Mouse (Mus musculus): ENCODE data around the gene Adgrl2. TPM values are rescaled to one million over a fixed set of nuclear protein-coding genes. Genes with fewer than 3 reads are reported as not detected.

Adgrl2 gene
- polyA plus RNA-seq, 1 experiment, result 16.2 TPM

GRCm38 (mm10) chr3:148833070-148833769 lies 157.1 kb downstream of the Adgrl2 start:
- no peak overlapping the region for H3K27ac ChIP-seq (ENCODE audit: insufficient read depth, low read depth, low read length)
- H3K27me3 ChIP-seq (ENCODE audit: control insufficient read depth, insufficient read depth, low read length), result no peaks in the 10 kb centered on the region
- no peak overlapping the region for H3K4me3 ChIP-seq (ENCODE audit: low read depth, low read length)
- 92% methylated on average over 20 of the region's 20 CpGs for WGBS
- no peak for TF ChIP-seq POLR2A (IDR thresholded peaks at IDR 0.05; ENCODE audit: low read depth, low read length)
- no peak for TF ChIP-seq CTCF (IDR thresholded peaks at IDR 0.05; ENCODE audit: extremely low read depth, insufficient read length, insufficient replicate concordance, low read depth, low read length)
- peaks cover 27% of the 10 kb centered on the region for H3K36me3 ChIP-seq (ENCODE audit: control insufficient read depth, insufficient read depth, low read length)
- H3K4me1 ChIP-seq (ENCODE audit: control insufficient read depth, insufficient read depth, insufficient read length, low read length), result no peaks in the 10 kb centered on the region

- H3K4me3 ChIP-seq (ENCODE audit: low read depth, low read length), result no peak overlapping the region
- no peaks in the 10 kb centered on the region for H3K4me1 ChIP-seq (ENCODE audit: control insufficient read depth, insufficient read depth, insufficient read length, low read length)
- TF ChIP-seq POLR2A (IDR thresholded peaks at IDR 0.05; ENCODE audit: low read depth, low read length), result no peak
- no peak for TF ChIP-seq CTCF (IDR thresholded peaks at IDR 0.05; ENCODE audit: extremely low read depth, insufficient read length, insufficient replicate concordance, low read depth, low read length)
- peaks cover 22% of the 10 kb centered on the region for H3K36me3 ChIP-seq (ENCODE audit: control insufficient read depth, insufficient read depth, low read length)
- no peak overlapping the region for H3K27ac ChIP-seq (ENCODE audit: insufficient read depth, low read depth, low read length)
- 73% methylated on average over 4 of the region's 4 CpGs for WGBS
- no peaks in the 10 kb centered on the region for H3K27me3 ChIP-seq (ENCODE audit: control insufficient read depth, insufficient read depth, low read length)
Observed at GRCm38 (mm10) chr3:148832001-148832400, 158.4 kb downstream of the Adgrl2 start.

GRCm38 (mm10) chr3:148828519-148828918 lies 161.8 kb downstream of the Adgrl2 start:
- Histone ChIP-seq H3K4me1 (ENCODE audit: control insufficient read depth, insufficient read depth, insufficient read length, low read length) (no peaks in the 10 kb centered on the region), H3K27ac (ENCODE audit: insufficient read depth, low read depth, low read length) (no peak overlapping the region), H3K4me3 (ENCODE audit: low read depth, low read length) (no peak overlapping the region), H3K27me3 (ENCODE audit: control insufficient read depth, insufficient read depth, low read length) (no peaks in the 10 kb centered on the region), H3K36me3 (ENCODE audit: control insufficient read depth, insufficient read depth, low read length) (peaks cover 12% of the 10 kb centered on the region)
- WGBS, result 94% methylated on average over 10 of the region's 10 CpGs
- TF ChIP-seq POLR2A (IDR thresholded peaks at IDR 0.05; ENCODE audit: low read depth, low read length) (no peak), CTCF (IDR thresholded peaks at IDR 0.05; ENCODE audit: extremely low read depth, insufficient read length, insufficient replicate concordance, low read depth, low read length) (no peak)

GRCm38 (mm10) chr3:148823551-148823950 lies 166.8 kb downstream of the Adgrl2 start:
- Histone ChIP-seq H3K27me3 (ENCODE audit: control insufficient read depth, insufficient read depth, low read length) (no peaks in the 10 kb centered on the region), H3K4me3 (ENCODE audit: low read depth, low read length) (no peak overlapping the region), H3K4me1 (ENCODE audit: control insufficient read depth, insufficient read depth, insufficient read length, low read length) (no peaks in the 10 kb centered on the region), H3K36me3 (ENCODE audit: control insufficient read depth, insufficient read depth, low read length) (peaks cover 23% of the 10 kb centered on the region), H3K27ac (ENCODE audit: insufficient read depth, low read depth, low read length) (no peak overlapping the region)
- TF ChIP-seq POLR2A (IDR thresholded peaks at IDR 0.05; ENCODE audit: low read depth, low read length) (no peak), CTCF (IDR thresholded peaks at IDR 0.05; ENCODE audit: extremely low read depth, insufficient read length, insufficient replicate concordance, low read depth, low read length) (no peak)
- 96% methylated on average over 13 of the region's 13 CpGs for WGBS

GRCm38 (mm10) chr3:148821632-148822031 lies 168.7 kb downstream of the Adgrl2 start:
- Histone ChIP-seq H3K4me1 (ENCODE audit: control insufficient read depth, insufficient read depth, insufficient read length, low read length) (no peaks in the 10 kb centered on the region), H3K27me3 (ENCODE audit: control insufficient read depth, insufficient read depth, low read length) (no peaks in the 10 kb centered on the region), H3K4me3 (ENCODE audit: low read depth, low read length) (no peak overlapping the region), H3K36me3 (ENCODE audit: control insufficient read depth, insufficient read depth, low read length) (peaks cover 32% of the 10 kb centered on the region), H3K27ac (ENCODE audit: insufficient read depth, low read depth, low read length) (no peak overlapping the region)
- TF ChIP-seq CTCF (IDR thresholded peaks at IDR 0.05; ENCODE audit: extremely low read depth, insufficient read length, insufficient replicate concordance, low read depth, low read length), result no peak
- TF ChIP-seq POLR2A (IDR thresholded peaks at IDR 0.05; ENCODE audit: low read depth, low read length), result no peak
- WGBS, result 79% methylated on average over 6 of the region's 6 CpGs

GRCm38 (mm10) chr3:148819323-148820046 lies 170.9 kb downstream of the Adgrl2 start:
- WGBS, result 95% methylated on average over 33 of the region's 33 CpGs
- peaks cover 30% of the 10 kb centered on the region for H3K36me3 ChIP-seq (ENCODE audit: control insufficient read depth, insufficient read depth, low read length)
- no peaks in the 10 kb centered on the region for H3K27me3 ChIP-seq (ENCODE audit: control insufficient read depth, insufficient read depth, low read length)

GRCm38 (mm10) chr3:148818414-148819105 lies 171.8 kb downstream of the Adgrl2 start:
- 87% methylated on average over 6 of the region's 6 CpGs for WGBS
- peaks cover 29% of the 10 kb centered on the region for H3K36me3 ChIP-seq (ENCODE audit: control insufficient read depth, insufficient read depth, low read length)

More at GRCm38 (mm10) chr3:148819323-148820046, 170.9 kb downstream of the Adgrl2 start:
- H3K4me3 ChIP-seq (ENCODE audit: low read depth, low read length), result no peak overlapping the region
- TF ChIP-seq CTCF (IDR thresholded peaks at IDR 0.05; ENCODE audit: extremely low read depth, insufficient read length, insufficient replicate concordance, low read depth, low read length), result no peak
- TF ChIP-seq POLR2A (IDR thresholded peaks at IDR 0.05; ENCODE audit: low read depth, low read length), result no peak
- no peak overlapping the region for H3K27ac ChIP-seq (ENCODE audit: insufficient read depth, low read depth, low read length)
- H3K4me1 ChIP-seq (ENCODE audit: control insufficient read depth, insufficient read depth, insufficient read length, low read length), result no peaks in the 10 kb centered on the region

More at GRCm38 (mm10) chr3:148818414-148819105, 171.8 kb downstream of the Adgrl2 start:
- no peak overlapping the region for H3K4me3 ChIP-seq (ENCODE audit: low read depth, low read length)
- TF ChIP-seq CTCF (IDR thresholded peaks at IDR 0.05; ENCODE audit: extremely low read depth, insufficient read length, insufficient replicate concordance, low read depth, low read length) (no peak), POLR2A (IDR thresholded peaks at IDR 0.05; ENCODE audit: low read depth, low read length) (no peak)
- H3K27ac ChIP-seq (ENCODE audit: insufficient read depth, low read depth, low read length), result no peak overlapping the region
- no peaks in the 10 kb centered on the region for H3K4me1 ChIP-seq (ENCODE audit: control insufficient read depth, insufficient read depth, insufficient read length, low read length)
- no peaks in the 10 kb centered on the region for H3K27me3 ChIP-seq (ENCODE audit: control insufficient read depth, insufficient read depth, low read length)
